Mouse (Mus musculus): Measurements from ENCODE around the gene Gm6176. TPM values are rescaled to one million over a fixed set of nuclear protein-coding genes. Genes with fewer than 3 reads are reported as not detected.
"Not testable (repeated sequence)": the region's sequence is repeated elsewhere in the genome, so short reads cannot be mapped to it uniquely, and the experiment has no call there.

Gm6176 gene
- total RNA-seq (2021): not detected
- long read RNA-seq, experiment 1: 0 reads
- long read RNA-seq, experiment 2: 0 reads

- DNase-seq; H3K27ac ChIP-seq; H3K4me3 ChIP-seq; intact Hi-C loops (cut with DNase I): not testable (repeated sequence)
Measured at GRCm38 (mm10) chr7:22056205-22056604, at the start of gene Gm6176. Gene Gm6176, minus strand, starts transcription at chr7:22056305.

- DNase-seq; H3K4me3 ChIP-seq; intact Hi-C loops (cut with DNase I); H3K27ac ChIP-seq: not testable (repeated sequence)
Measured at GRCm38 (mm10) chr7:22068757-22069156, 12.7 kb upstream of the Gm6176 start, which contains the start of gene Vmn1r139. Gene Vmn1r139, plus strand, starts transcription at chr7:22069057.

GRCm38 (mm10) chr7:22028797-22029196 lies 27.3 kb downstream of the Gm6176 start, which contains the start of gene Vmn1r138:
Gene Vmn1r138, minus strand, starts transcription at chr7:22028897.
- intact Hi-C loops (cut with DNase I); H3K4me3 ChIP-seq; DNase-seq; H3K27ac ChIP-seq: not testable (repeated sequence)

Other genes with a start within 250 kb of the Gm6176 start
- not detected for gene Vmn1r135, start 224.0 kb downstream of the Gm6176 start, total RNA-seq (2021)
- not detected for gene Gm5725, start 212.0 kb downstream of the Gm6176 start, total RNA-seq (2021)
- not detected for gene Gm5891, start 135.0 kb downstream of the Gm6176 start, total RNA-seq (2021)
- not detected for gene Vmn1r137, start 61.7 kb downstream of the Gm6176 start, total RNA-seq (2021)
- gene Vmn1r138, start 27.4 kb downstream of the Gm6176 start, total RNA-seq (2021): not detected
- not detected for gene Vmn1r139, start 12.8 kb upstream of the Gm6176 start, total RNA-seq (2021)
- not detected for gene Gm16451, start 61.9 kb upstream of the Gm6176 start, total RNA-seq (2021)
- not detected for gene Gm10666, start 78.4 kb upstream of the Gm6176 start, total RNA-seq (2021)
- gene Vmn1r142, start 107.7 kb upstream of the Gm6176 start, total RNA-seq (2021): not detected
- gene Vmn1r143, start 133.1 kb upstream of the Gm6176 start, total RNA-seq (2021): not detected
- gene Gm8653, start 145.0 kb upstream of the Gm6176 start, total RNA-seq (2021): not detected
- gene Gm8453, start 173.2 kb upstream of the Gm6176 start, total RNA-seq (2021): not detected

Data from gastrocnemius, adult 2 months (tissue).